Mouse (Mus musculus): ENCODE measurements around the gene Tcte2.
A peak's percentile ranks its signal among the peaks of the same experiment; 100 is the strongest.

DNA sequence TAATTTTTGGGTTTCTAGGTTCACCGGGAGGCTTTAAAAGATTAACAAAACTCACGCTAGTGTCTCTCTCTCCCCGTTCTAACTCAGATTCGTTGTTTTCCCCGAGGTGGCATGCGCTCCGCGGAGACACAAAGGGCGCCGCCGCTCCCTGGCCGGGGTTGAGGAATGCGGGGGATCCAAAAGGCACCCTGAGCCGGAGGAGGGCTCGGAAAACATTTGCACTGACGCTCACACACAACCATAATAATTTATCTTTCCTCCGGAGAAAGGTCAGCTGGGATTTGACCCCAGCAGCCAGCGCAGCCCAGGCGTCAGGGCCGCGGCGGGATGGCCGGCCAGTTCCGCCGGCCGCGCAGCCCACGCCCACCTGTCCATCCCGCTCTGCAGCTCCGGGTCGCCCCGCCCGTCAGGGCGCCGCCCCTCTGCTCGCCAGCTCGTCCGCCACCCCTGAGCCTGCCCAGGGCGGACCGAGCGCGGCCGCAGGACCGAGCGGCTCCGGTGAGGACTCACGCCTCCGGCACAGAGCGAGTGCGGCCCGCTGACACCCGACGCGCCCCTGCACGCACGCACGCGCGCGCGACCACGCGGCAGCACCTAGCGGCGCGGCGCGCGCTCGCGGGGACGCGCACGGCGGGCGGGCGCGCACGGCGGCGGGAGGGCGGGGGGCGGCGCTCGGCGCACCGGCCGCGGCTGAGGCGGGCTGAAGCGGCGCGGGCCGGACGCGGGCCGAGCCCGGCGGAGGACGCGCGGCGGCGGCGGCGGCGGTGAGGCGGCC lies 1.6 kb downstream of the Tcte2 start, which contains the start of gene Afdn:
- TF ChIP-seq POLR2A (IDR thresholded peaks at IDR 0.05; ENCODE audit: borderline replicate concordance, extremely low read depth, low read depth, low read length) (peak; percentile 66; the same call in 1 of the 2 replicates), CTCF (IDR thresholded peaks at IDR 0.05; ENCODE audit: insufficient read depth, low read length) (no peak)

Measured in lung, adult 2 months (tissue).